Mouse (Mus musculus): ENCODE measurements at regions not wholly inside any gene's neighbourhood (a gene's known extent, or its start where the extent isn't known, plus 50 kb on each side); places are given as distances from the start of the nearest gene placed in this dataset.

DNA sequence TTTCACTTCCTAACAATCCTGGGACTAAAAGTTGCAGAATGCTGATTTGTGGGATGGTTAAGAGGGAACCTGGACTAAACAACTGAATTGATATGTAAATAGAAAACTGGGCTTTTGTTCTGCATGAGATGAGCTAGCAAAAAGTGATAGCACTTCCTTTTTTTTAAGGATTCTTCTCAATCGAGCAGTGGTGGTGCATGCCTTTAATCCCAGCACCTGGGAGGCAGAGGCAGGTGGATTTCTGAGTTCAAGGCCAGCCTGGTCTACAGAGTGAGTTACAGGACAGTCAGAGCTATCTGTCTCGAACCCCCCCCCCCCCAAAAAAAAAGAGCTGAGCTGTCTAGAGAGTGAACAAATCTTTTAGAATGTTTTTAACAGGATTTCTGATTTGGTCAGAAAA, 69.2 kb upstream of the Serbp1 start:
- Histone ChIP-seq H3K27ac (peak overlapping the region; percentile 51), H3K4me1 (replicated peaks; ENCODE audit: control insufficient read depth in 2 of 2, insufficient read depth in 2 of 2, low read length in 1 of 2) (peaks cover 21 to 33% of the 10 kb centered on the region in 2 experiments), H3K27me3 (ENCODE audit: control insufficient read depth, insufficient read depth, low read length) (no peaks in the 10 kb centered on the region), H3K9me3 (ENCODE audit: control insufficient read depth, low read length) (no peaks in the 10 kb centered on the region), H3K4me2 (ENCODE audit: low read depth) (peak overlapping the region; percentile 63), H3K9ac (replicated peaks) (peak overlapping the region; percentile 51), H3K36me3 (replicated peaks; ENCODE audit: control insufficient read depth, insufficient read depth, low read depth) (no peaks in the 10 kb centered on the region), H3K4me3 (ENCODE audit: insufficient read depth in 1 of 2, low read depth in 2 of 2, low read length in 2 of 2) (peak overlapping the region in 1 of 2 experiments; percentile 41; a peak in 2 of 4 replicates)
- DNase-seq (ENCODE audit: low read depth in 3 of 3, low spot score in 3 of 3) = no peak
- TF ChIP-seq EP300 (IDR thresholded peaks at IDR 0.05; ENCODE audit: low read depth) (no peak), CTCF (IDR thresholded peaks at IDR 0.05; ENCODE audit: low read depth) (no peak)
- 23% methylated on average over 2 of the region's 2 CpGs for WGBS (ENCODE audit: insufficient replicate concordance)
- ATAC-seq (ENCODE audit: insufficient read depth) = no peak

DNA sequence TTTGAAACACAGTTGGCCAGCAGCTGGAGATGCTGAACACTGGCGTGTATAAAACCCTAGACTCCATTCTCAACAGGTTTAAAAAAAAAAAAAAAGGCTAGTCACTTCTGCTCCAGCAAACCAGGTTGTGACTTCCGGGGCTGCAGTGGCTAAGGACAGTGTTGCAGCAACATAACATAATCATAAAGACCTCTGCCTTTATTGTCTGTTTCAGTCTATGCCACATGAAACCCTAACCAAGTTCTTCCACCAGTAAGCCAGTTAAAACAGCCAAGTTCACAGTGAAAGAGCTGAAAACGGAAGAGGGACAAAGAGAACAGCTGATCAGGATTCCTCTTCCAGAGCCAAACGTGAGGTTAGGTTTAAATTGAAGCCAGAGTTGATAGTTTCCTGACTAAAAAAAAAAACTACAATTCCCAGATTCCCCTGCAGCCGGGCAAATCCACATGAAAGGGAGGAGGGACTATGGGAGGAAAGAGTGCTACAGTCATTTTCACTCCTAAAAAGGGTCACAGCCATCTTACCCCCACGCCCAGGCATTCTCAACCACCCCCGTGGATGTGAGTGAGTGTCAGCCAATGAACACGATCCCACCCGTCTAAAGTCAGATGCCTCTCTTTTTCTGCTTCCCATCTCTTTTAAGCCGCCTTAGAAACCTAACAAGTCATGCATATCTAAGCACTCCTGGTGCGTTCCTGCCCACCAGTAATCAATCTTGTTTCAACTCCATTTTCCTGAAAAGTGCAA, 69.8 kb upstream of the Serbp1 start:
- TF ChIP-seq EP300 (IDR thresholded peaks at IDR 0.05; ENCODE audit: low read depth) (no peak), CTCF (IDR thresholded peaks at IDR 0.05; ENCODE audit: low read depth) (no peak)
- 16% methylated on average over 11 of the region's 11 CpGs for WGBS (ENCODE audit: insufficient replicate concordance)
- Histone ChIP-seq H3K4me1 (replicated peaks; ENCODE audit: control insufficient read depth in 2 of 2, insufficient read depth in 2 of 2, low read length in 1 of 2) (peaks cover 26 to 37% of the 10 kb centered on the region in 2 experiments), H3K27ac (peak overlapping the region; percentile 51), H3K36me3 (replicated peaks; ENCODE audit: control insufficient read depth, insufficient read depth, low read depth) (no peaks in the 10 kb centered on the region), H3K9me3 (ENCODE audit: control insufficient read depth, low read length) (no peaks in the 10 kb centered on the region), H3K4me3 (ENCODE audit: insufficient read depth in 1 of 2, low read depth in 2 of 2, low read length in 2 of 2) (peak overlapping the region; percentile 41 to 58), H3K9ac (replicated peaks) (peak overlapping the region; percentile 51), H3K27me3 (ENCODE audit: control insufficient read depth, insufficient read depth, low read length) (no peaks in the 10 kb centered on the region), H3K4me2 (ENCODE audit: low read depth) (peak overlapping the region; percentile 63)
- DNase-seq (ENCODE audit: low read depth in 3 of 3, low spot score in 3 of 3) (no peak), ATAC-seq (ENCODE audit: insufficient read depth) (no peak)

DNA sequence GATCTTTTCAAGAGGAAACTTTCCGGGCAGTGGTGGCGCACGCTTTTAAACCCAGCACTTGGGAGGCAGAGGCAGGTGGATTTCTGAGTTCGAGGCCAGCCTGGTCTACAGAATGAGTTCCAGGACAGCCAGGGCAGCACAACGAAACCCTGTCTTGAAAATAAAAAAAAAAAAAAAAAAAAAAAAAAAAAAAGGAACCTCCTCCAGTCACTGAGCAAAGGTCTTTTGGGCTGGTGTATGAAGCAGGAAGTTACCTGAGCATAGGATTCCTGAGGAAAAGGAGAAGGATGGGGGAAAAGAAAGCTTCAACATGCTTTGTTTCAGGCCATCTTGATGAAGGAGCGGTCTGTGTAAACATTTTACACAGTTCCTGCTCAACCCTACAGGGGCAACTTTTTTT, 72.9 kb upstream of the Serbp1 start:
- Histone ChIP-seq H3K4me1 (replicated peaks; ENCODE audit: control insufficient read depth in 2 of 2, insufficient read depth in 2 of 2, low read length in 1 of 2) (peaks cover 51 to 58% of the 10 kb centered on the region in 2 experiments), H3K4me3 (ENCODE audit: insufficient read depth in 1 of 2, low read depth in 2 of 2, low read length in 2 of 2) (no peak overlapping the region), H3K27ac (peak overlapping the region; percentile 46), H3K27me3 (ENCODE audit: control insufficient read depth, insufficient read depth, low read length) (no peaks in the 10 kb centered on the region), H3K9me3 (ENCODE audit: control insufficient read depth, low read length) (no peaks in the 10 kb centered on the region), H3K4me2 (ENCODE audit: low read depth) (no peak overlapping the region), H3K36me3 (replicated peaks; ENCODE audit: control insufficient read depth, insufficient read depth, low read depth) (no peaks in the 10 kb centered on the region), H3K9ac (replicated peaks) (no peak overlapping the region)
- no peak for ATAC-seq (ENCODE audit: insufficient read depth)
- 84% methylated on average over 6 of the region's 6 CpGs for WGBS (ENCODE audit: insufficient replicate concordance)
- TF ChIP-seq EP300 (IDR thresholded peaks at IDR 0.05; ENCODE audit: low read depth) (no peak), CTCF (IDR thresholded peaks at IDR 0.05; ENCODE audit: low read depth) (no peak)
- DNase-seq (ENCODE audit: low read depth in 3 of 3, low spot score in 3 of 3) = no peak

DNA sequence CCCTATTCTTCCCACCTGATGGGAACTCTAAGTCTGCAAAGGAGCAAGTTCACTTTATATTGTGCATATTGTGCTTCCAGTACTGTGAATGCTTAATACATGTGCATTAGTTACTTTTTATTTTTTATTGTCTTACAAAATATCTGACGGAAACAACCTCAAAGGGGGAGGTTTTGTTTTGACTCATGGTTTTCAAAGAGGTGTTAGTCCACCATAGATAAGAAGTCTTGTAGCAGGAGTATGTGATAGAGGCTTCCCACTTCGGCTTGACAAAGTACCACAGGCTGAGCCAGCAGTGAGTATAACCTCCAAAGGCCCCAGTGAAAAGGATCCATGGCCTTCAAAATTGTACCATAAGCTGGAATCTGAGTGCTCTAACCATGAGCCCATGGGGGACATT, 74.0 kb upstream of the Serbp1 start:
- Histone ChIP-seq H3K36me3 (replicated peaks; ENCODE audit: control insufficient read depth, insufficient read depth, low read depth) (no peaks in the 10 kb centered on the region), H3K4me2 (ENCODE audit: low read depth) (no peak overlapping the region), H3K4me1 (replicated peaks; ENCODE audit: control insufficient read depth in 2 of 2, insufficient read depth in 2 of 2, low read length in 1 of 2) (peaks cover 62 to 66% of the 10 kb centered on the region in 2 experiments), H3K9me3 (ENCODE audit: control insufficient read depth, low read length) (no peaks in the 10 kb centered on the region), H3K27me3 (ENCODE audit: control insufficient read depth, insufficient read depth, low read length) (no peaks in the 10 kb centered on the region), H3K27ac (peak overlapping the region; percentile 9), H3K4me3 (ENCODE audit: insufficient read depth in 1 of 2, low read depth in 2 of 2, low read length in 2 of 2) (no peak overlapping the region), H3K9ac (replicated peaks) (no peak overlapping the region; the same call in 1 of the 2 replicates)
- ATAC-seq (ENCODE audit: insufficient read depth) (no peak), DNase-seq (ENCODE audit: low read depth in 3 of 3, low spot score in 3 of 3) (no peak)
- 22% methylated on average over 2 of the region's 2 CpGs for WGBS (ENCODE audit: insufficient replicate concordance)
- peak; percentile 32 for TF ChIP-seq EP300 (IDR thresholded peaks at IDR 0.05; ENCODE audit: low read depth)
- no peak for TF ChIP-seq CTCF (IDR thresholded peaks at IDR 0.05; ENCODE audit: low read depth)

DNA sequence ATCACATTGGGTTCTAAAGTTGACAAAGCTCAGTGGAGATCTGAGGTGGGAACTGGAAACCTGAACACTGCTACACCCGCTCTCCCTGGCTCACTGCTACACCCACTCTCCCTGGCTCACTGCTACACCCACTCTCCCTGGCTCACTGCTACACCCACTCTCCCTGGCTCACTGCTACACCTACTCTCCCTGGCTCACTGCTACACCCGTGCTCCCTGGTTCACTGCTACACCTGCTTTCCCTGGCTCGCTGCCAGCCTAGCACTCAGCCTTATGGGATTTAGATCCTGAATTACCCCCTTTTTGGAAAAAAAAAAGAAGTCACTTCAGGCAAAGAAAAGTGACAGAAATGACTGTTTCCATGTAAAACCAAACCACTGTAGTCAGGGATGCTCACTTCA, 75.2 kb upstream of the Serbp1 start:
- no peaks in the 10 kb centered on the region for H3K36me3 ChIP-seq (replicated peaks; ENCODE audit: control insufficient read depth, insufficient read depth, low read depth)
- peak overlapping the region; percentile 99 for H3K27ac ChIP-seq
- H3K4me1 ChIP-seq (replicated peaks; ENCODE audit: control insufficient read depth in 2 of 2, insufficient read depth in 2 of 2, low read length in 1 of 2) = peaks cover 60 to 61% of the 10 kb centered on the region in 2 experiments
- 44% methylated on average over 3 of the region's 3 CpGs for WGBS (ENCODE audit: insufficient replicate concordance)
- H3K4me2 ChIP-seq (ENCODE audit: low read depth) = peak overlapping the region; percentile 63
- no peak overlapping the region for H3K4me3 ChIP-seq (ENCODE audit: insufficient read depth in 1 of 2, low read depth in 2 of 2, low read length in 2 of 2)
- DNase-seq (ENCODE audit: low read depth in 3 of 3, low spot score in 3 of 3) (no peak), ATAC-seq (ENCODE audit: insufficient read depth) (no peak)
- H3K9me3 ChIP-seq (ENCODE audit: control insufficient read depth, low read length) = no peaks in the 10 kb centered on the region
- peak overlapping the region; percentile 57 for H3K9ac ChIP-seq (replicated peaks)
- H3K27me3 ChIP-seq (ENCODE audit: control insufficient read depth, insufficient read depth, low read length) = no peaks in the 10 kb centered on the region
- TF ChIP-seq EP300 (IDR thresholded peaks at IDR 0.05; ENCODE audit: low read depth) = no peak
- TF ChIP-seq CTCF (IDR thresholded peaks at IDR 0.05; ENCODE audit: low read depth) = no peak

All from liver, embryonic 14.5 days (tissue).